In the genomic region with DNA sequence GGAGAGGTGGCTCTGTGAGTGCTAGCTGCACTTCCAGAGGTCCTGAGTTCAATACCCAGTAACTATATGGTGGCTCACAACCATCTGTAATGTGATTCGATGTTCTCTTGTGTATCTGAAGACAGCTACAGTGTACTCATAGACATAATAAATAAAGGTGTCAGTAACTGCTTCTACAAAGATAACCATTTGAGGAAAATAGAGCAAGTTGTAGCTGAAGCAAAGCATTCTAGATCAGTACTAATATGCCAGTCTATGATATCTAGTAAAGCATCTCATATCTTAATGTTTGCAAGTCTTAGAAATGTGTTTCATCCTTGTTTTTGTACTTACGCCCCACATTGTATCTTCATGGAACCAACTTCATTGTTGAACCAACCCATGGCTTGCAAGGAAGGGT, we compare ENCODE assay signal across 45 mouse cellular contexts. TPM values are rescaled to one million over a fixed set of nuclear protein-coding genes. Genes with fewer than 3 reads are reported as not detected.
"Had no signal": no experiment of that assay in that cellular context is flagged by ENCODE, and none has a peak within 500 bp of the region (broad histone marks: within the 10 kb centered on the region; RNA-seq: fewer than 3 reads in every experiment).

No protein-coding gene starts in this region.

- H3K36me3 ChIP-seq: midbrain, embryonic 10.5 days; midbrain, embryonic 12.5 days; midbrain, embryonic 13.5 days; midbrain, embryonic 15.5 days had no signal

- DNase-seq: left cerebral cortex, postnatal 4 days; liver; liver, embryonic 13.5 days; liver, postnatal 0 days; lung, adult 18-20 months; lung, adult 2 months; lung, embryonic 14.5 days; lung, postnatal 10 days; lung, postnatal 14 days; lung, postnatal 36 days; lung, postnatal 4 days; midbrain, embryonic 14.5 days had no signal

- ATAC-seq: liver, embryonic 12.5 days; liver, postnatal 0 days; lung, postnatal 0 days; midbrain, embryonic 13.5 days; midbrain, embryonic 15.5 days; midbrain, embryonic 16.5 days had no signal

- H3K4me3 ChIP-seq: limb, embryonic 10.5 days; limb, embryonic 12.5 days; limb, embryonic 13.5 days; limb, embryonic 15.5 days; liver, embryonic 12.5 days; liver, embryonic 13.5 days; liver, embryonic 15.5 days; lung, embryonic 15.5 days; megakaryocyte, embryonic 14.5 days; midbrain, embryonic 10.5 days; midbrain, embryonic 12.5 days; midbrain, embryonic 13.5 days; midbrain, embryonic 15.5 days; myocyte had no signal

- H3K4me1 ChIP-seq: limb, embryonic 10.5 days; limb, embryonic 12.5 days; limb, embryonic 13.5 days; limb, embryonic 15.5 days; liver, embryonic 12.5 days; liver, embryonic 13.5 days; liver, embryonic 15.5 days; lung, embryonic 15.5 days; megakaryocyte, embryonic 14.5 days; midbrain, embryonic 10.5 days; midbrain, embryonic 12.5 days; midbrain, embryonic 13.5 days; midbrain, embryonic 15.5 days had no signal

- H3K4me2 ChIP-seq: limb, embryonic 12.5 days; limb, embryonic 13.5 days; limb, embryonic 15.5 days; liver, embryonic 11.5 days; liver, embryonic 12.5 days; liver, embryonic 13.5 days; liver, embryonic 15.5 days; lung, embryonic 14.5 days; lung, embryonic 15.5 days; midbrain, embryonic 11.5 days; midbrain, embryonic 12.5 days; midbrain, embryonic 13.5 days; midbrain, embryonic 15.5 days had no signal

- H3K27me3 ChIP-seq: limb, embryonic 12.5 days; limb, embryonic 13.5 days; limb, embryonic 15.5 days; liver, embryonic 12.5 days; liver, embryonic 13.5 days; liver, embryonic 15.5 days; lung, embryonic 15.5 days; megakaryocyte, embryonic 14.5 days; midbrain, embryonic 12.5 days; midbrain, embryonic 13.5 days; midbrain, embryonic 15.5 days had no signal

- H3K9ac ChIP-seq: limb, embryonic 12.5 days; limb, embryonic 13.5 days; limb, embryonic 15.5 days; liver, embryonic 12.5 days; liver, embryonic 13.5 days; liver, embryonic 14.5 days; liver, embryonic 15.5 days; liver, postnatal 0 days; lung, embryonic 14.5 days; lung, embryonic 15.5 days; midbrain, embryonic 12.5 days; midbrain, embryonic 13.5 days; midbrain, embryonic 15.5 days had no signal

- H3K9me3 ChIP-seq: limb, embryonic 10.5 days; limb, embryonic 12.5 days; limb, embryonic 13.5 days; limb, embryonic 15.5 days; liver, embryonic 12.5 days; liver, embryonic 13.5 days; liver, embryonic 15.5 days; lung, embryonic 15.5 days; megakaryocyte, embryonic 14.5 days; midbrain, embryonic 10.5 days; midbrain, embryonic 12.5 days; midbrain, embryonic 13.5 days; midbrain, embryonic 15.5 days had no signal

- H3K27ac ChIP-seq: limb, embryonic 10.5 days; limb, embryonic 12.5 days; limb, embryonic 13.5 days; limb, embryonic 15.5 days; liver, embryonic 12.5 days; liver, embryonic 13.5 days; liver, embryonic 14.5 days; liver, embryonic 15.5 days; lung, embryonic 15.5 days; macrophage; midbrain, embryonic 10.5 days; midbrain, embryonic 12.5 days; midbrain, embryonic 13.5 days; midbrain, embryonic 15.5 days had no signal

RNA-seq across cellular contexts. Expression of a gene that starts 6.0 kb away (rescaled TPM):
- total RNA-seq: left cerebral cortex, postnatal 10 days; left cerebral cortex, postnatal 14 days; left cerebral cortex, postnatal 25 days; left cerebral cortex, postnatal 36 days; liver, adult 2 months; megakaryocyte progenitor cell, adult 5-6 weeks; megakaryocyte, adult 5-6 weeks; megakaryocyte-erythroid progenitor cell, adult 5-6 weeks; midbrain, postnatal 0 days; monocyte, adult 5-6 weeks had no signal
- polyA plus RNA-seq: limb, embryonic 10.5 days; limb, embryonic 11.5 days; limb, embryonic 12.5 days; limb, embryonic 13.5 days; limb, embryonic 14.5 days; limb, embryonic 15.5 days; liver, adult 2 months; liver, embryonic 11.5 days; liver, embryonic 12.5 days; liver, embryonic 13.5 days; liver, embryonic 14.5 days; liver, embryonic 15.5 days; liver, embryonic 16.5 days; liver, postnatal 0 days; lung, adult 2 months; lung, embryonic 14.5 days; lung, embryonic 15.5 days; lung, embryonic 16.5 days; lung, postnatal 0 days; macrophage; myocyte had no signal
